Mouse (Mus musculus): ENCODE measurements around the gene Endod1. TPM values are rescaled to one million over a fixed set of nuclear protein-coding genes. Genes with fewer than 3 reads are reported as not detected.
"Not testable (repeated sequence)": the region's sequence is repeated elsewhere in the genome, so short reads cannot be mapped to it uniquely, and the experiment has no call there.

The Endod1 gene
- polyA plus RNA-seq, 1 experiment from 2014 or later = 13.5 TPM

DNA sequence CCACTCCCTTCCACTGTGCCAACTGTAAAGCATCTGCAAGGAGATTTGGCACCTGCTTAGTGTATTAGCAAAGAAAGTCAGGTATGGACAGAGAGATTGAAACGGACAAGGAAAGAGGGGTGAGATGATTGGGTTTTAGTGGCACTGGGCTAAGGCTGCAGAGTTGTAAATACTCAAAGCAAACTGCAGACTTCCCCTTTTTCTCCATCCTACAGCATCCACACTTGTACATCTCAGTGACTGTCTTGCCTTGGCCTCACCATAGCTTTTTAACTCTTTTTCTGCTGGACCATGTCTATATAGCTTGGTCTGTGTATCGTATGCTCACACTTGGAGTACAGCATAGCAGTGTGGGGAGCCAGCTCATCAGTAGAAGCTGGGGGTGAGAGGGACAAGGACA is 30.5 kb downstream of the Endod1 start:
- no peaks in the 10 kb centered on the region for H3K36me3 ChIP-seq
- no peaks in the 10 kb centered on the region for H3K9me3 ChIP-seq
- WGBS = 76% methylated on average over 2 of the region's 2 CpGs
- peaks cover 10% of the 10 kb centered on the region for H3K4me1 ChIP-seq (replicated peaks)
- no peak overlapping the region for H3K4me3 ChIP-seq
- ATAC-seq (ENCODE audit: low FRiP score) = no peak
- no peak overlapping the region for H3K4me2 ChIP-seq
- no peak overlapping the region for H3K9ac ChIP-seq
- H3K27me3 ChIP-seq = no peaks in the 10 kb centered on the region
- H3K27ac ChIP-seq = no peak overlapping the region

DNA sequence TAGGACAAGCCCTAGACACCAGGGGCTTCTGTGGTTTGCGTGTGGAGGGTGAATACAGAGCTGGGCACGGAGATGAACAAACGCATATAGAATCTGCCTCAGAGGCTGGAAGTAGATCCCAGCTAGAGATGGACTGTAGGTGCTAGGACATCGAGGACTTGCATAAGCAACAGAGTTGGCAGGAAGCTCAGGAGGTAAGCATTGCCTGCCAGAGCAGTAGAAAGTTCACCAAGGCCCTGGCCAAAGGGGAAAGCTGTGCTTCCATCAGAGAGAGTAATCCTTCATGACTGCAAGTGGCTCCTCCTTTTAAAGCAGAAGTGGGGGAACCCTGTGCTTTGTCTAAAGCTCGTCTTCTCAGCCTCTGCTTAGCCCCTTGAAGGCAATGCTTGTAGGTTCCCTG is 31.9 kb downstream of the Endod1 start:
- Histone ChIP-seq H3K4me2 (no peak overlapping the region), H3K4me3 (no peak overlapping the region), H3K27ac (no peak overlapping the region), H3K9me3 (no peaks in the 10 kb centered on the region), H3K4me1 (replicated peaks) (0 out of 2 replicates have a peak, but pooled peaks cover 3% of the 10 kb centered on the region), H3K27me3 (no peaks in the 10 kb centered on the region), H3K36me3 (no peaks in the 10 kb centered on the region), H3K9ac (no peak overlapping the region)
- no peak for ATAC-seq (ENCODE audit: low FRiP score)
- WGBS = 92% methylated on average over 5 of the region's 5 CpGs

DNA sequence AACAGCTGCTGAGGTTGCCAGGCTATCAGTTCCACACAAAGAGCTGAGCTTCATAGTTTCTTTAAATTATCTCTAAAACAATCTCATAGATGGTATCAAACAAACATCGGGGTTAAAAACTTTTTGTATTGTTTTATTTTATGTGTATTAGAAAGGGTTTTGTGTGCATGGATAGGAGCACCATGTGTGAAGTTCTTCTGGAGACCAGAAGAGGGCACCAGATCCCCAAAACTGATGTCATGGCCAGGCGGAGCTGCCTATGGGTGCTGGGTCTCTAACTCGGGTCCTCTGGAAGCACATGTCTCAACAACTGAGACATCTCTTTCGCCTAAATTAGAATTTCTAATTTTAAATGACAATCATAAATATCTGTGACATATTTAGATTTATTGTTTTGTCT is 32.9 kb downstream of the Endod1 start:
- no peak for ATAC-seq (ENCODE audit: low FRiP score)
- Histone ChIP-seq H3K4me1 (replicated peaks) (no peaks in the 10 kb centered on the region), H3K9me3 (no peaks in the 10 kb centered on the region), H3K27ac (no peak overlapping the region), H3K36me3 (no peaks in the 10 kb centered on the region), H3K27me3 (no peaks in the 10 kb centered on the region), H3K4me3 (no peak overlapping the region), H3K4me2 (no peak overlapping the region), H3K9ac (no peak overlapping the region)
- 54% methylated on average over 4 of the region's 4 CpGs for WGBS

DNA sequence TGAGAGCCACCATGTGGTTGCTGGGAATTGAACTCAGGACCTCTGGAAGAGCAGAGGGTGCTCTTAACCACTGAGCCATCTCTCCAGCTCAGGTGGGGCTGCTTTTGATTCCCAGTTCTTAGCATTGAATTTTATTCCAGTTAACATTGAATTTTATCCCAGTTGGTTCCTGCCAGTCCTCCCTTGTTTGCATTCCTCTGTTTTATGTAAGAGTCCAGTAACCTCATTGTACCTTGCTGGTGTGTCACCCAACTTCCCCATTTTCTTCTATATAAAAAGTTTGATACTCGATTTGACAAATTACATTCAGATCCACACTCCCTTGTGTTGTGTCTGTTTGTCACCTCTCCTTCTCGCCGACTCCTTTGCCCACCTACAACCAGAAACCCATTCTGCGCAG is 35.4 kb downstream of the Endod1 start:
- H3K9me3 ChIP-seq; ATAC-seq (ENCODE audit: low FRiP score); H3K4me1 ChIP-seq (replicated peaks); H3K9ac ChIP-seq; H3K27ac ChIP-seq; H3K4me3 ChIP-seq; H3K27me3 ChIP-seq; H3K4me2 ChIP-seq; H3K36me3 ChIP-seq: not testable (repeated sequence)
- WGBS = 96% methylated on average over 4 of the region's 4 CpGs

DNA sequence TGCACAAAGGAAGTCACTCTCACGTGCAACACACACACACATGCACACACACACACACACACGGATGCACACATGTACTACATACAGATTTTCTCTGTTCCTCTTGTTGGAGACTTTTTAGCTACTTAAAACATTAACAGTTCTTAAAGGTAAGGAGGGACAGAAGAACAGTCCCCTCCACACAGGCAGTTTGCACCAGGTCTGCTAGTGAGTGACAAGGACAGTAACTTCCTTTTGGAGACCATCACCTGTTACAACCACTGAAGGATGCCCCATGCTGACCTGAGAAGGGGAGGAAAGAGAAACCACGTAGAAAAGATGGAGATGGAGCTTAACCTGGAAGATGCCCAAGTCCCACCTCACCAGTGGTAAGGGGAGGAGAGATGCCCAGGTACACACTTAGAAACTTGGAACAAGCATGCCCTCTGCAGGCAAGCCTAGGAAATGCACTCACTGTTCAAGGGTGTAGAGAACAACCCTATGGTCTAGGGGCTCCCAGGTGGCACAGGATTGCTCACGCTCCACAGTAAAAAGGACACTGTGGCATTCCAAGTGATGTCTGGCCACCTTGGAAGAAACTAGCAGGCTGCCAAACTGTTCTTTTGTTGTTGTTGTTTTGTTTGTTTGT is 39.2 kb downstream of the Endod1 start:
- Histone ChIP-seq H3K9ac (no peak overlapping the region), H3K4me2 (no peak overlapping the region), H3K4me3 (no peak overlapping the region), H3K27me3 (no peaks in the 10 kb centered on the region), H3K27ac (no peak overlapping the region), H3K9me3 (no peaks in the 10 kb centered on the region), H3K4me1 (replicated peaks) (no peaks in the 10 kb centered on the region), H3K36me3 (no peaks in the 10 kb centered on the region)
- 55% methylated on average over 4 of the region's 4 CpGs for WGBS
- peak; percentile 88 for ATAC-seq (ENCODE audit: low FRiP score)

DNA sequence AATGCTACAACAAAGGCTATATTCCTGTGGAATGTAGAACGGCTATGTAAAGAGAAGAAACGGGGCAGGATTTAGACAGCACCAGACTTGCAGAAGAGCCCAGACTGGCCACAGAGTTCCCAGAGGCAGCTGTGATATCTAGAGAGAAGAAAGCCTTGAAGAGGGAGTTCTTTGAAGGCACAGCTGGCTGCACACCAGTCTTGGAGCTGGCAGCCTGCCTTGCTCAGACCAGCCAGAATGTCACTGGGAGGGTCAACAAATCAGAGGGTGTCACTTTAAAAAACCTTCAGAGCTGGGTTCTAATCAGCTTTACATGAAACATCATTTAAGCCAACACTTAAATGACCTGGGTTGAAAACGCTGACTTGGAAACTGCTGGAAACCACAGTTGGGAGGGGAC is 42.6 kb downstream of the Endod1 start:
- H3K4me2 ChIP-seq = no peak overlapping the region
- no peaks in the 10 kb centered on the region for H3K4me1 ChIP-seq (replicated peaks)
- no peaks in the 10 kb centered on the region for H3K27me3 ChIP-seq
- H3K9ac ChIP-seq = no peak overlapping the region
- H3K27ac ChIP-seq = no peak overlapping the region
- no peaks in the 10 kb centered on the region for H3K9me3 ChIP-seq
- WGBS = 79% methylated on average over 3 of the region's 3 CpGs
- H3K36me3 ChIP-seq = no peaks in the 10 kb centered on the region; the same call in 1 of the 2 replicates
- no peak overlapping the region for H3K4me3 ChIP-seq
- ATAC-seq (ENCODE audit: low FRiP score) = no peak

DNA sequence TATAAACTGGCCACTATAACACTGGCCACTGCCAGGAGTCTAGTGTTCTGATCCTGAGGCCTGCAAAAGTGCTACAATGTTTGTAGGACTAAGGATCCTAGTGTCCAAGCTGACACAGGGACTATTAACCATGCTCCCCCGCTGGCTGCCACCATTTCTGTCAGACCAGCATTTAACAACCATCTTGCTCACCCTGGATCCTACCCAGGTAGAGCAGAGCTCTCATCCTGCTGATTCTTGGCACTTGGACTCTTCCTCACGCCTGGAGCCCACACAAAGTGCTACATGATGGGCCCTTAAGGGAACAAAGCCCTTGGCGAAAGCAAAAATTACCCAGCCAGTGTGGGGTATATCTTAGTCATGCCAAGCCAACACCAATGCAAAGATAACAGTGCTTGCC is 44.4 kb downstream of the Endod1 start:
- H3K9me3 ChIP-seq = no peaks in the 10 kb centered on the region
- no peak for ATAC-seq (ENCODE audit: low FRiP score)
- 90% methylated on average over 3 of the region's 3 CpGs for WGBS

DNA sequence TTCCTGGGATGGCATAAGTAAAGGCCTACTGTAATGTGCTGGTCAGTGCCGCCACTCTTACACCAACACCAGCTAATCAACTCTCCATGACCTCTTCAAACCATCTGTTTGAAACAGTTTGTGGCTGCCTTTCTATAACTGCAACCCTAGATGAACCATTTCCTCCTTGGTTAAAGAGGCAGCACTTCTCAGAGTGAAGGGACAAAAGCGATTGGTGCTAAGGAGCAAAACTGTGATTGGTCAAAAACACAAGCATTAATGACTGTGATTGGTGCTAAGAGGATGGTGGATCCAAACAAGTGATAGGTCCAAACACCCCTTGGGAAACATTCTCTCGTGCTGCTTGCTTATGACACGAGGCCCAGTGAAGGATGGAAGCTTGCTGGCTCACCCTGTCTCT is 45.5 kb downstream of the Endod1 start:
- no peak for ATAC-seq (ENCODE audit: low FRiP score)
- Histone ChIP-seq H3K27ac (no peak overlapping the region), H3K4me2 (no peak overlapping the region), H3K4me1 (replicated peaks) (no peaks in the 10 kb centered on the region), H3K9ac (no peak overlapping the region), H3K4me3 (no peak overlapping the region), H3K36me3 (peaks cover 11% of the 10 kb centered on the region), H3K27me3 (no peaks in the 10 kb centered on the region), H3K9me3 (no peaks in the 10 kb centered on the region)
- WGBS = 79% methylated on average over 4 of the region's 4 CpGs

More for the DNA sequence above, 44.4 kb downstream of the Endod1 start:
- Histone ChIP-seq H3K9ac (no peak overlapping the region), H3K36me3 (peaks cover 7% of the 10 kb centered on the region), H3K27me3 (no peaks in the 10 kb centered on the region), H3K4me1 (replicated peaks) (no peaks in the 10 kb centered on the region), H3K4me3 (no peak overlapping the region), H3K27ac (no peak overlapping the region), H3K4me2 (no peak overlapping the region)

DNA sequence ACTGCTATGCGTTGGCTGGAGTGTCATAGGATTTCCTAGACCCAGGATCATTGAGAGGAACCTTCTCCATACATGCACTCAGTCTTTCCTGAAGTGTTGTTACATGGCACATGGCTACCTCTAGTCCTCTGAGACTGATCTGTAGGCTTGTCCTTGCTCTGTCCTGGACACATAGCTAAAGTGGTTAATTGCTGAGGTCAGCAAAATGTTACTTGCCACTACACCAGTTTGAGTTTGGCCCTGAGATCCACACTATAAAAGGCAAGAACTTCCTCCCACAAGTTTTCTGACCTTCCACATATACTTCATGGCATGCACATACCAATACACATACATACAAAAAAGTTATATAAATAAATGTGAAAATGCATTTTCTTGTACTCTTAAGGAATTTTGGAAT is 64.7 kb downstream of the Endod1 start:
- H3K9me3 ChIP-seq = no peaks in the 10 kb centered on the region

DNA sequence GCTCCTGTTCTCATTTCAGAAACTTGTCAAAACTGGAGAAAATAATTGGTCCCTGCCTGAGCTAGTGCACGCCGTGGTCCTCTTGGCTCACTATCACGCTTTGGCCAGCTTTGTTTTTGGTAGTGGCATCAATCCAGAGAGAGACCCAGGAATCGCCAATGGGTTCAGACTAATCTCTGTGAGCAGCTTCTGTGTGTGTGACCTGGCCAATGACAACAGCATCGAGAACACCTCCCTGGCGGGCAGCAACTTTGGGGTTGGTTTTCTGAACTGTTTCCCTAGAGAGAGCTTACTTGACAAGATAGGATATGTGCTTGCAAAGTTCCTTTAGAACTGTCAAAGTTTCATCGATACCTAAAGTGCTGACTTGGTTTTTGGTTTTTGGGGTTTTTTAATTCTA is 66.8 kb downstream of the Endod1 start:
- no peak for ATAC-seq (ENCODE audit: low FRiP score)
- Histone ChIP-seq H3K4me2 (no peak overlapping the region), H3K4me3 (no peak overlapping the region), H3K9me3 (no peaks in the 10 kb centered on the region), H3K36me3 (peaks cover 57% of the 10 kb centered on the region), H3K9ac (no peak overlapping the region), H3K27ac (no peak overlapping the region), H3K4me1 (replicated peaks) (no peaks in the 10 kb centered on the region), H3K27me3 (no peaks in the 10 kb centered on the region)
- WGBS = 92% methylated on average over 7 of the region's 7 CpGs

More for the DNA sequence above, 64.7 kb downstream of the Endod1 start:
- H3K27ac ChIP-seq = no peak overlapping the region
- no peaks in the 10 kb centered on the region for H3K4me1 ChIP-seq (replicated peaks)
- no peak overlapping the region for H3K9ac ChIP-seq
- no peaks in the 10 kb centered on the region for H3K27me3 ChIP-seq
- no peak for ATAC-seq (ENCODE audit: low FRiP score)
- WGBS = 100% methylated on average over 1 of the region's 1 CpGs
- no peak overlapping the region for H3K4me3 ChIP-seq
- H3K36me3 ChIP-seq = peaks cover 63% of the 10 kb centered on the region
- H3K4me2 ChIP-seq = no peak overlapping the region

DNA sequence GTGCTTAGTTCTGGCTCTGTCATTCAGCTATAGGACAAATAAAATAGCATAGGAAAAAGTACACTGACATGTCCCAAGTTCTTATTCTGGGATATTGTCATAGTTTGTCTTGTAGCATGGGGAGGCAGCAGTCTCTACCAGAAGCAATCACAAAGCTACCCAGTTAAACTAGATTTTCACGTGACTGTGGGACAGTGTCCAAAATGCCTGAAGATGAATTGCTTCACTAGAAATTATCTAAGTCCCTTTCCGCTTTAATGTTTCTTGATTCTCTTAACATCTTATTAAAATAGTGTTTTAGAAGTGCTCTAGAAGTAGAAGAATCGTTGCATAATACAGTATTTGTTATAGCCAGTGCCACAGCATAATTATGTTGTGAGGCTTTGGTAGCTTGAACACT is 67.3 kb downstream of the Endod1 start:
- Histone ChIP-seq H3K4me3 (no peak overlapping the region), H3K27me3 (no peaks in the 10 kb centered on the region), H3K27ac (no peak overlapping the region), H3K4me2 (no peak overlapping the region), H3K36me3 (peaks cover 56% of the 10 kb centered on the region), H3K9me3 (no peaks in the 10 kb centered on the region), H3K4me1 (replicated peaks) (no peaks in the 10 kb centered on the region), H3K9ac (no peak overlapping the region)
- WGBS = 95% methylated on average over 3 of the region's 3 CpGs
- no peak for ATAC-seq (ENCODE audit: low FRiP score)

DNA sequence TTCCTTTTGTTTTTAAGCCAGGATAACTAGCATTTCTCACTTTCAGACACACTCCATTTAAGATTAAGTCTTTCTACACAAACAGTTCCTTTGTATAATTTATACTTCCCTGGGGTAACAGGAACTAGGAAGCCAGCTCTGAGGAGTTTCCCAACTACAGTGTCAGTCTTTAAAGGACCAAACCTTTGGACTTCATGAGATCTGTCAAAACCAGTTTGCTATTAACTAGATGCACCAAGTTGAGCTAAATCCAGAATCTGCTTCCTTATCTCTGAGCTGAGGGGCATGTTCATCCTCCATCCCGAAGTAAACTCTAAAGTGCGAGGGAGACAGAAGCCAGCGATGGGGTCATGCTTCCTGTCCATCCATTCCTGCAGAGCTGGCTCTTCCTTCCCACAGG is 74.0 kb downstream of the Endod1 start:
- peaks cover 25% of the 10 kb centered on the region for H3K36me3 ChIP-seq
- peaks cover 10% of the 10 kb centered on the region for H3K4me1 ChIP-seq (replicated peaks)
- H3K4me3 ChIP-seq = no peak overlapping the region
- H3K9ac ChIP-seq = no peak overlapping the region
- H3K27ac ChIP-seq = no peak overlapping the region
- no peaks in the 10 kb centered on the region for H3K9me3 ChIP-seq
- ATAC-seq (ENCODE audit: low FRiP score) = no peak
- no peak overlapping the region for H3K4me2 ChIP-seq
- H3K27me3 ChIP-seq = no peaks in the 10 kb centered on the region
- WGBS = 94% methylated on average over 3 of the region's 3 CpGs

DNA sequence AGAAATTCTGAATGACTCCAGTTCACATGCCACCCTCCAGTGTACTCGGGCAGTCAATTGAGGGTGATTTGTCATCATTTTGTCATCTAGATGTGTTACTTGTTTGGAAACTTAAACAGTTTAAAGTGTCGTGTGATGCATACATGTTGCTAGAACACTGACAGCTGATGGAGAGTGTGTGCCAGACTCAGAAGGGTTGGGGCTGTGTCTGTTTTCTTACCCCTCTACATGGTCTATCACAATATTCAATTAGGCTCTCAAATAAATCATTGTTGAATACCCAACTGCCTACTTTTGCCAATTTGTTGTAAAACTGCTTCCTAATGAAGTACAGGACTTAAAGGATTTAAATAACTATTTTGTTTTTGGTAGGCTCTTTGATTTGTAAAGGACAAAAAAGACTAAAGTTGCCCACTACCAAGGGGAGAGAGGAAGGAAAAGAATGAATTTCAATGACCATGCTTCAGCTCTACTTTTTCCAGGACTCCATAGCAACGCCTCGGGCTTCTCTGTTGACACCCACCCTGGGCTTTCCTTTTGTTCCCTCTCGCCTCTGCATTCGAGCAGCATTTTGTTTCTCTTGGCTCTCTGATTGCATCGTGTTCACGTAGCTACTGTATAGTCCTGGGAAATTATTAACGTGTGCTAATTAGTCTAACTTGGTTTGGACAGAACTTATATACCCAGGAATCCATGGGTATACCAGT is 76.9 kb downstream of the Endod1 start:
- Histone ChIP-seq H3K27me3 (no peaks in the 10 kb centered on the region), H3K4me3 (no peak overlapping the region), H3K4me1 (replicated peaks) (peaks cover 10% of the 10 kb centered on the region), H3K4me2 (no peak overlapping the region), H3K27ac (peak overlapping the region; percentile 40; the same call in 1 of the 2 replicates), H3K9me3 (no peaks in the 10 kb centered on the region), H3K9ac (no peak overlapping the region), H3K36me3 (peaks cover 16% of the 10 kb centered on the region)
- WGBS = 25% methylated on average over 9 of the region's 9 CpGs
- ATAC-seq (ENCODE audit: low FRiP score) = peak; percentile 78

All from hindbrain, embryonic 13.5 days (tissue).